Comparison of ENCODE assay signal across 21 mouse cellular contexts in genomic region chr4:50620706-50621105, GRCm38 (mm10).
A peak's percentile ranks its signal among the peaks of the same experiment; 100 is the strongest.
DNase-seq lines count a peak whose midpoint lies in the region; ATAC-seq and TF ChIP-seq lines count a peak whose summit lies in the region.
"Had no signal": no experiment of that assay in that cellular context is flagged by ENCODE, and none has a peak within 500 bp of the region (broad histone marks: within the 10 kb centered on the region; RNA-seq: fewer than 3 reads in every experiment).

No protein-coding gene starts in this region.

- intact Hi-C loops in gastrocnemius, postnatal 36 days (cut with DNase I): no loop called here

- no peak for ATAC-seq in midbrain, embryonic 14.5 days (ENCODE audit: low FRiP score, low TSS enrichment)
- ATAC-seq in erythroid progenitor cell, adult 5-6 weeks (replicated peaks; ENCODE audit: low FRiP score, poor library complexity, severe bottlenecking): no peak
- ATAC-seq: activated CD4-positive, CD25-positive, alpha-beta regulatory T cell, adult 4 months; forebrain, embryonic 14.5 days; forebrain, embryonic 16.5 days; Patski had no signal

- DNase-seq in ES-E14 (ENCODE audit: low read depth, low spot score) (peak; percentile 26), R1 (ENCODE audit: low read depth, low spot score) (peak; percentile 90)
- no peak for DNase-seq in gastrocnemius, postnatal 36 days
- DNase-seq in midbrain, embryonic 14.5 days: no peak
- DNase-seq: adrenal gland, adult 8-10 months; adrenal gland, postnatal 14 days; adrenal gland, postnatal 36 days; cerebellum, adult 11-12 months; cerebellum, adult 2 months; cerebellum, adult 9-10 months; cerebellum, postnatal 10 days; cerebellum, postnatal 25 days had no signal

- H3K9ac ChIP-seq in ES-E14 (ENCODE audit: insufficient read depth, low read depth, low read length, poor library complexity, severe bottlenecking): no peak overlapping the region
- no peak overlapping the region for H3K9ac ChIP-seq in midbrain, embryonic 14.5 days (replicated peaks; ENCODE audit: low read length)
- H3K9ac ChIP-seq: embryonic facial prominence, embryonic 12.5 days; forebrain, embryonic 12.5 days had no signal

- H3K4me1 ChIP-seq in ES-E14 (ENCODE audit: control insufficient read depth in 2 of 2, insufficient read depth in 2 of 2, low read length in 2 of 2, poor library complexity in 1 of 2): no peaks in the 10 kb centered on the region
- H3K4me1 ChIP-seq in midbrain, embryonic 14.5 days (ENCODE audit: control insufficient read depth, insufficient read depth, low read length): no peaks in the 10 kb centered on the region
- H3K4me1 ChIP-seq: embryonic facial prominence, embryonic 10.5 days; embryonic facial prominence, embryonic 12.5 days; forebrain, embryonic 10.5 days; forebrain, embryonic 12.5 days had no signal

- no peak overlapping the region; the same call in 1 of the 2 replicates for H3K27ac ChIP-seq in ES-E14 (ENCODE audit: insufficient read depth, low read depth, low read length, poor library complexity, severe bottlenecking)
- no peak overlapping the region for H3K27ac ChIP-seq in midbrain, embryonic 14.5 days (replicated peaks; ENCODE audit: low read depth, low read length)
- H3K27ac ChIP-seq: embryonic facial prominence, embryonic 10.5 days; embryonic facial prominence, embryonic 12.5 days; forebrain, embryonic 10.5 days; forebrain, embryonic 12.5 days had no signal

- no peak overlapping the region for H3K4me3 ChIP-seq in ES-E14 (ENCODE audit: insufficient read depth in 1 of 2, low read depth in 1 of 2, low read length in 2 of 2, poor library complexity in 1 of 2, severe bottlenecking in 1 of 2)
- no peak overlapping the region for H3K4me3 ChIP-seq in midbrain, embryonic 14.5 days (replicated peaks; ENCODE audit: low read depth, low read length)
- H3K4me3 ChIP-seq: embryonic facial prominence, embryonic 10.5 days; embryonic facial prominence, embryonic 12.5 days; forebrain, embryonic 10.5 days; forebrain, embryonic 12.5 days had no signal

- H3K9me3 ChIP-seq in ES-E14 (ENCODE audit: control insufficient read depth, insufficient read depth, low read depth, low read length): no peaks in the 10 kb centered on the region
- no peaks in the 10 kb centered on the region for H3K9me3 ChIP-seq in midbrain, embryonic 14.5 days (ENCODE audit: control insufficient read depth, low read length)
- H3K9me3 ChIP-seq: embryonic facial prominence, embryonic 10.5 days; embryonic facial prominence, embryonic 12.5 days; forebrain, embryonic 10.5 days; forebrain, embryonic 12.5 days had no signal

- no peaks in the 10 kb centered on the region for H3K36me3 ChIP-seq in ES-E14 (ENCODE audit: control insufficient read depth, insufficient read depth, low read length, poor library complexity, severe bottlenecking)
- H3K36me3 ChIP-seq in midbrain, embryonic 14.5 days (ENCODE audit: control insufficient read depth, insufficient read depth, low read length): no peaks in the 10 kb centered on the region
- H3K36me3 ChIP-seq: embryonic facial prominence, embryonic 10.5 days; embryonic facial prominence, embryonic 12.5 days; forebrain, embryonic 10.5 days; forebrain, embryonic 12.5 days had no signal

- in situ Hi-C loops in ES-E14 (cut with MboI; ENCODE audit: low sequenced_read_pairs in 2 of 2, unreplicated experiment in 2 of 2): no loop called here

- no peak overlapping the region for H3K4me2 ChIP-seq in midbrain, embryonic 14.5 days (ENCODE audit: low read length)
- H3K4me2 ChIP-seq: embryonic facial prominence, embryonic 12.5 days; forebrain, embryonic 12.5 days had no signal

- H3K27me3 ChIP-seq in midbrain, embryonic 14.5 days (ENCODE audit: control insufficient read depth, insufficient read depth, low read length): no peaks in the 10 kb centered on the region
- H3K27me3 ChIP-seq: embryonic facial prominence, embryonic 12.5 days; forebrain, embryonic 12.5 days; Patski had no signal

TF ChIP-seq in ES-E14, 5 proteins besides CTCF, POLR2A, EP300 and RAD21:
- TF ChIP-seq ZC3H11A (IDR thresholded peaks at IDR 0.05; ENCODE audit: borderline replicate concordance, low read depth, low read length) (no peak), ZNF384 (IDR thresholded peaks at IDR 0.05; ENCODE audit: low read depth, low read length) (peak; percentile 90), HCFC1 (IDR thresholded peaks at IDR 0.05; ENCODE audit: borderline replicate concordance, insufficient read depth, low read length) (no peak), MAFK (IDR thresholded peaks at IDR 0.05; ENCODE audit: insufficient read depth, low read depth, low read length) (peak; percentile 93), CHD2 (IDR thresholded peaks at IDR 0.05; ENCODE audit: low read depth, low read length) (peak; percentile 18; the same call in 1 of the 2 replicates)

Comparison
In these comparisons a context has a peak if more than half of its experiments do, and no peak if none do; other contexts are left out.
1. DNase-seq: peak in ES-E14 (single experiment) and R1 (single experiment); none in gastrocnemius, postnatal 36 days (0 of 2) and midbrain, embryonic 14.5 days (single experiment).